In the genomic region with DNA sequence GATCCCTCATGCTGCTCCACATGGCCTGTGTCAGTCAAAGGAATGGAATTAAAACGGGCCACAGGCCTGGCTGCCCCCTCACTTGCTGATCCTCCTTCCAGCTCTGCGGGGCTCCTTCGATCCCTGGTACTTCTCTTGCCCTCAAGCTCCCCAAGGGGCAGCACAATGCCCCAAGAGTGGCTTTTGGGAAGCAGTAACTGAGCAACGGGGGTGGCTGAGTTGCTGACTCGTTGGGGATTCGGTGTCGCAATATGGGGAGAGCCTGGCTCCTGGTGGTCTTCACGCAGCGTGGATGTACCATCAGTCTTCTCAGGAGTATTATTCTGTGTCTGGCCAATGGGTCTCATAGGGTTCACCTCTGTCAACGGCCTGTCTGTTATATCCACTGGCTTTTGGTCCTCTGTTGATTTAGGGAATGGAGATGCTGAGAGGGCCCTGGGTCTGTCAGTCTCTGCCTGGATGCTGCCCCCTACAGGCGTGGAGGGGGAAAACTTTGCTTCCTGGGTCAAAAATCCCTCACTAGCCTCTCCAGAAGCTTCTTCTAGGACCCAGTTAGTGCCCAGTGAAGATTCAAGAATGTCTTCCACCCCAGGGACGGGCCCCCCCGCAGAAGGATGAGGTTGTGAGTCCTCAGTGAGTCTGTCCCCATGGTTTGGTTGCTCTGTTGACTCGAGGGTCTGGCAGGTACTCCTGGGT, we compare ENCODE assay signal across 12 mouse cellular contexts. TPM values are rescaled to one million over a fixed set of nuclear protein-coding genes. Genes with fewer than 3 reads are reported as not detected.
DNase-seq lines count a peak whose midpoint lies in the region; ATAC-seq and TF ChIP-seq lines count a peak whose summit lies in the region.
"Had no signal": no experiment of that assay in that cellular context is flagged by ENCODE, and none has a peak within 500 bp of the region (broad histone marks: within the 10 kb centered on the region; RNA-seq: fewer than 3 reads in every experiment).

No protein-coding gene starts in this region.

- H3K4me2 ChIP-seq in kidney, postnatal 0 days (ENCODE audit: low read length), result no peak overlapping the region
- no peak overlapping the region for H3K4me2 ChIP-seq in kidney, embryonic 16.5 days (replicated peaks; ENCODE audit: low read depth, low read length)

- no peak for TF ChIP-seq POLR2A in MEL (IDR thresholded peaks at IDR 0.05; ENCODE audit: control insufficient read depth in 1 of 2, insufficient read depth in 1 of 2, low read depth in 1 of 2, low read length in 2 of 2, poor library complexity in 1 of 2)
- TF ChIP-seq POLR2A in small intestine, adult 2 months (IDR thresholded peaks at IDR 0.05; ENCODE audit: low read depth, low read length), result no peak

- no peak for TF ChIP-seq EP300 in MEL (IDR thresholded peaks at IDR 0.05; ENCODE audit: low read depth in 1 of 2, low read length in 2 of 2)

- ATAC-seq in kidney, postnatal 0 days (replicated peaks; ENCODE audit: low FRiP score, low read depth), result no peak
- ATAC-seq in kidney, embryonic 16.5 days (ENCODE audit: low FRiP score, low TSS enrichment), result no peak
- ATAC-seq: inflammation-experienced regulatory T-cells, adult 6 months had no signal

- peak; percentile 47 for TF ChIP-seq CTCF in kidney, postnatal 0 days (IDR thresholded peaks at IDR 0.05; ENCODE audit: low read depth)
- TF ChIP-seq CTCF in MEL (IDR thresholded peaks at IDR 0.05 in 2 of 3, conservative IDR thresholded peaks at IDR 0.05 in 1 of 3; ENCODE audit: control insufficient read depth in 1 of 3, insufficient read depth in 1 of 3, low read depth in 2 of 3, low read length in 3 of 3, poor library complexity in 1 of 3, severe bottlenecking in 1 of 3), result peak; percentile 47 to 64 (median 52)
- TF ChIP-seq CTCF in small intestine, adult 2 months (IDR thresholded peaks at IDR 0.05; ENCODE audit: extremely low read depth, insufficient read length, insufficient replicate concordance, low read depth, low read length), result peak; percentile 50; the same call in 1 of the 2 replicates

- TF ChIP-seq RAD21 in MEL (IDR thresholded peaks at IDR 0.05; ENCODE audit: low read depth, low read length), result peak; percentile 8

- no peak overlapping the region for H3K4me3 ChIP-seq in kidney, postnatal 0 days (replicated peaks; ENCODE audit: low read depth, low read length)
- H3K4me3 ChIP-seq in kidney, embryonic 16.5 days (ENCODE audit: low read length), result no peak overlapping the region
- no peak overlapping the region for H3K4me3 ChIP-seq in MEL (ENCODE audit: control insufficient read depth in 1 of 2, insufficient read depth in 1 of 2, low read depth in 2 of 2, low read length in 2 of 2)
- H3K4me3 ChIP-seq in small intestine, adult 2 months (ENCODE audit: low read depth, low read length), result no peak overlapping the region

- no peaks in the 10 kb centered on the region for H3K27me3 ChIP-seq in kidney, postnatal 0 days (ENCODE audit: insufficient read depth, low read length)
- no peaks in the 10 kb centered on the region for H3K27me3 ChIP-seq in kidney, embryonic 16.5 days (ENCODE audit: insufficient read depth, low read length)
- H3K27me3 ChIP-seq in MEL (ENCODE audit: control insufficient read depth in 1 of 2, insufficient read depth in 2 of 2, low read length in 2 of 2), result no peaks in the 10 kb centered on the region; a peak in 2 of 4 replicates
- H3K27me3 ChIP-seq in small intestine, adult 2 months (ENCODE audit: control insufficient read depth, insufficient read depth, low read length), result no peaks in the 10 kb centered on the region

- H3K79me2 ChIP-seq in MEL (ENCODE audit: control insufficient read depth, insufficient read depth, low read length, poor library complexity), result no peaks in the 10 kb centered on the region

- no peak for DNase-seq in kidney, postnatal 0 days (ENCODE audit: low spot score)
- DNase-seq in thymus, postnatal 0 days (ENCODE audit: low spot score), result peak; percentile 3
- DNase-seq in thymus, postnatal 14 days, result no peak
- DNase-seq in MEL (ENCODE audit: low read depth, low spot score), result peak; percentile 22
- no peak for DNase-seq in frontal cortex, adult 2 months (ENCODE audit: extremely low spot score in 1 of 2, low spot score in 1 of 2)
- no peak for DNase-seq in embryo, embryonic 11 days
- DNase-seq: cerebellum, postnatal 36 days; retina, postnatal 1 day had no signal

- WGBS in kidney, postnatal 0 days, result 84% methylated on average over 14 of the region's 14 CpGs
- 85% methylated on average over 14 of the region's 14 CpGs for WGBS in kidney, embryonic 16.5 days
- WGBS in small intestine, adult 2 months, result 80% methylated on average over 14 of the region's 14 CpGs

- H3K36me3 ChIP-seq in kidney, postnatal 0 days (ENCODE audit: insufficient read depth, low read length), result peaks cover 17% of the 10 kb centered on the region; the same call in 1 of the 2 replicates
- H3K36me3 ChIP-seq in kidney, embryonic 16.5 days (ENCODE audit: insufficient read depth, low read length), result peaks cover 37% of the 10 kb centered on the region
- no peaks in the 10 kb centered on the region for H3K36me3 ChIP-seq in MEL (ENCODE audit: control insufficient read depth in 1 of 2, insufficient read depth in 2 of 2, low read length in 2 of 2)
- H3K36me3 ChIP-seq in small intestine, adult 2 months (ENCODE audit: control insufficient read depth, insufficient read depth, low read length), result peaks cover 3% of the 10 kb centered on the region; the same call in 1 of the 2 replicates

- H3K9me3 ChIP-seq in kidney, postnatal 0 days (replicated peaks; ENCODE audit: low read length), result no peaks in the 10 kb centered on the region
- no peaks in the 10 kb centered on the region for H3K9me3 ChIP-seq in kidney, embryonic 16.5 days (ENCODE audit: low read length)
- no peaks in the 10 kb centered on the region for H3K9me3 ChIP-seq in MEL (replicated peaks; ENCODE audit: insufficient read depth, low read length)

- H3K4me1 ChIP-seq in kidney, postnatal 0 days (replicated peaks; ENCODE audit: insufficient read depth, low read length), result 0 out of 2 replicates have a peak, but pooled peaks cover 4% of the 10 kb centered on the region
- peaks cover 6% of the 10 kb centered on the region for H3K4me1 ChIP-seq in kidney, embryonic 16.5 days (ENCODE audit: insufficient read depth, low read length)
- H3K4me1 ChIP-seq in MEL (ENCODE audit: control insufficient read depth in 1 of 2, insufficient read depth in 2 of 2, low read length in 2 of 2), result no peaks in the 10 kb centered on the region
- H3K4me1 ChIP-seq in small intestine, adult 2 months (ENCODE audit: control insufficient read depth, insufficient read depth, insufficient read length, low read length), result peaks cover 4% of the 10 kb centered on the region; the same call in 1 of the 2 replicates

- no peak overlapping the region for H3K9ac ChIP-seq in kidney, postnatal 0 days (ENCODE audit: low read depth, low read length)
- no peak overlapping the region for H3K9ac ChIP-seq in kidney, embryonic 16.5 days (replicated peaks; ENCODE audit: low read length)
- no peak overlapping the region for H3K9ac ChIP-seq in MEL (ENCODE audit: control insufficient read depth, low read depth, low read length, poor library complexity, severe bottlenecking)

- no peak overlapping the region for H3K27ac ChIP-seq in kidney, postnatal 0 days
- no peak overlapping the region for H3K27ac ChIP-seq in kidney, embryonic 16.5 days (ENCODE audit: low read length)
- H3K27ac ChIP-seq in MEL (ENCODE audit: control insufficient read depth, low read depth, low read length), result no peak overlapping the region
- no peak overlapping the region for H3K27ac ChIP-seq in small intestine, adult 2 months (ENCODE audit: insufficient read depth, low read depth, low read length)
- H3K27ac ChIP-seq: macrophage had no signal

TF ChIP-seq in MEL, 35 proteins besides CTCF, POLR2A, EP300 and RAD21:
- TF ChIP-seq SIN3A (IDR thresholded peaks at IDR 0.05; ENCODE audit: low read length), result no peak
- TF ChIP-seq ZMIZ1 (IDR thresholded peaks at IDR 0.05; ENCODE audit: low read depth, low read length), result no peak
- TF ChIP-seq MEF2A (IDR thresholded peaks at IDR 0.05; ENCODE audit: extremely low read depth, insufficient replicate concordance, low read depth, low read length, poor library complexity, severe bottlenecking), result no peak
- peak; percentile 31 for TF ChIP-seq SMC3 (IDR thresholded peaks at IDR 0.05; ENCODE audit: low read depth, low read length)

RNA-seq across cellular contexts. Expression of gene Csf1, which starts 11.9 kb away (rescaled TPM):
- polyA plus RNA-seq in kidney, postnatal 0 days (2015; fragmentation: Nextera tagmentation; extraction: Ambion mirVana), result 7.8 and 8.7 TPM in 2 replicates
- 9.0 and 9.4 TPM in 2 replicates for polyA plus RNA-seq in kidney, embryonic 16.5 days (2015; fragmentation: Nextera tagmentation; extraction: Ambion mirVana)
- 6.0 and 6.5 TPM in 2 replicates for polyA plus RNA-seq in thymus, postnatal 0 days (2015; fragmentation: Nextera tagmentation; extraction: Ambion mirVana)
- total RNA-seq in MEL (2012; rRNA removed), result 0.10 and 0.12 TPM in 2 replicates
- polyA plus RNA-seq in MEL (2012; ENCODE audit: insufficient read depth in 1 of 2, insufficient read length in 2 of 2, low read depth in 1 of 2, low replicate concordance in 2 of 2, missing spikeins in 1 of 2), result under 1 TPM in 1 of 2 experiments, not detected in 1; 0.19 TPM
- 7.7 and 9.7 TPM in 2 replicates for polyA plus RNA-seq in small intestine, adult 2 months (2012; rRNA removed)
- polyA plus RNA-seq in frontal cortex, adult 2 months (2012; rRNA removed), result 14.1 and 14.5 TPM in 2 replicates

RNA-seq across cellular contexts. Expression of gene Ahcyl1, which starts 52.0 kb away (rescaled TPM):
- 79.2 and 81.5 TPM in 2 replicates for polyA plus RNA-seq in kidney, postnatal 0 days (2015; fragmentation: Nextera tagmentation; extraction: Ambion mirVana)
- polyA plus RNA-seq in kidney, embryonic 16.5 days (2015; fragmentation: Nextera tagmentation; extraction: Ambion mirVana), result 95.7 and 96.1 TPM in 2 replicates
- 39.2 and 43.9 TPM in 2 replicates for polyA plus RNA-seq in thymus, postnatal 0 days (2015; fragmentation: Nextera tagmentation; extraction: Ambion mirVana)
- 28.0 and 32.4 TPM in 2 replicates for total RNA-seq in MEL (2012; rRNA removed)
- 100 to 1,000 TPM; 104 to 105 TPM for polyA plus RNA-seq in MEL (2012; ENCODE audit: insufficient read depth in 1 of 2, insufficient read length in 2 of 2, low read depth in 1 of 2, low replicate concordance in 2 of 2, missing spikeins in 1 of 2)
- 31.6 and 34.9 TPM in 2 replicates for polyA plus RNA-seq in small intestine, adult 2 months (2012; rRNA removed)
- 321 TPM in 2 replicates for polyA plus RNA-seq in frontal cortex, adult 2 months (2012; rRNA removed)

Comparison
In these comparisons a context has a peak if more than half of its experiments do, and no peak if none do; other contexts are left out.
1. DNase-seq: peak in thymus, postnatal 0 days (single experiment) and MEL (single experiment); none in kidney, postnatal 0 days (single experiment), thymus, postnatal 14 days (single experiment), frontal cortex, adult 2 months (0 of 2) and embryo, embryonic 11 days (single experiment).
2. Peak in every context shown above with its lines, with median percentiles within 50 percentile points of each other: CTCF ChIP-seq.